Mouse (Mus musculus) common myeloid progenitor, adult 5-6 weeks (primary cell): ENCODE results near the gene Rhoa. TPM values are rescaled to one million over a fixed set of nuclear protein-coding genes. Genes with fewer than 3 reads are reported as not detected.
A peak's percentile ranks its signal among the peaks of the same experiment; 100 is the strongest.
"Not testable (repeated sequence)": the region's sequence is repeated elsewhere in the genome, so short reads cannot be mapped to it uniquely, and the experiment has no call there.

ENCODE experiments used
- ATAC-seq: replicated peaks from 2 replicates; pipeline ENCODE4 v1.8.0; 2016; ENCODE audit warnings: low read depth, mild to moderate bottlenecking, moderate TSS enrichment, inconsistent platforms; ENCODE audit not compliant: poor library complexity, severe bottlenecking
- total RNA-seq: library from RNA; stranded (forward); fragments of 200-1000, 187-1606 nt; gene quantifications from 2 replicates; pipeline ENCODE4 v1.2.3, GENCODE M21; 2017

Rhoa gene
- total RNA-seq, 1 experiment from 2014 or later: 280 TPM

GRCm38 (mm10) chr9:108284410-108284809 is 21.5 kb upstream of the Rhoa start:
- ATAC-seq: peak; percentile 100

GRCm38 (mm10) chr9:108287526-108288238 is 18.2 kb upstream of the Rhoa start:
- not testable (repeated sequence) for ATAC-seq

GRCm38 (mm10) chr9:108289347-108289746 is 16.6 kb upstream of the Rhoa start:
- ATAC-seq: no peak

GRCm38 (mm10) chr9:108290016-108290750 is 15.7 kb upstream of the Rhoa start, which contains the start of gene Nicn1:
Gene Nicn1, plus strand, starts transcription at chr9:108290429.
- ATAC-seq: peak; percentile 100

GRCm38 (mm10) chr9:108290773-108291172 is 15.2 kb upstream of the Rhoa start:
- no peak for ATAC-seq

- no peak for ATAC-seq
Observed at GRCm38 (mm10) chr9:108296453-108297355, 9.2 kb upstream of the Rhoa start, which contains the start of gene Amt. Gene Amt, plus strand, starts transcription at chr9:108296853.

GRCm38 (mm10) chr9:108301853-108302252 is 4.1 kb upstream of the Rhoa start:
- no peak for ATAC-seq

- ATAC-seq: no peak
Observed at GRCm38 (mm10) chr9:108304716-108305115, 1.2 kb upstream of the Rhoa start.

- ATAC-seq: no peak
Observed at GRCm38 (mm10) chr9:108305170-108305569, 759 bp upstream of the Rhoa start.

GRCm38 (mm10) chr9:108306571-108306980 is 647 bp downstream of the Rhoa start:
- ATAC-seq: peak; percentile 53

- ATAC-seq: no peak
Observed at GRCm38 (mm10) chr9:108307021-108307807, 1.3 kb downstream of the Rhoa start.

GRCm38 (mm10) chr9:108308141-108308540 is 2.2 kb downstream of the Rhoa start:
- ATAC-seq: no peak

- ATAC-seq: no peak
Observed at GRCm38 (mm10) chr9:108317572-108317971, 11.6 kb downstream of the Rhoa start.

GRCm38 (mm10) chr9:108318462-108318861 is 12.5 kb downstream of the Rhoa start:
- no peak for ATAC-seq

GRCm38 (mm10) chr9:108322054-108322453 is 16.1 kb downstream of the Rhoa start:
- ATAC-seq: not testable (repeated sequence)

GRCm38 (mm10) chr9:108324784-108325183 is 18.9 kb downstream of the Rhoa start:
- ATAC-seq: no peak

- no peak for ATAC-seq
Observed at GRCm38 (mm10) chr9:108325811-108326210, 19.9 kb downstream of the Rhoa start.

- no peak for ATAC-seq
Observed at GRCm38 (mm10) chr9:108337848-108338550, 32.1 kb downstream of the Rhoa start.

GRCm38 (mm10) chr9:108338551-108338885 is 32.6 kb downstream of the Rhoa start:
- ATAC-seq: no peak
